Mouse (Mus musculus): ENCODE data around the gene Diaph3. TPM values are rescaled to one million over a fixed set of nuclear protein-coding genes. Genes with fewer than 3 reads are reported as not detected.

The Diaph3 gene
- 19.8 and 22.0 TPM in 2 replicates for polyA plus RNA-seq (2016; fragmentation: Nextera tagmentation; extraction: Ambion mirVana)

GRCm38 (mm10) chr14:87140963-87141486, at the start of gene Diaph3:
TSS of gene Diaph3 (minus strand) at chr14:87141235.
- H3K9me3 ChIP-seq (replicated peaks) = no peaks in the 10 kb centered on the region
- H3K27me3 ChIP-seq (replicated peaks) = no peaks in the 10 kb centered on the region
- H3K9ac ChIP-seq = peak within 1 kb of the TSS; percentile 93
- H3K27ac ChIP-seq = peak within 1 kb of the TSS; percentile 89
- H3K4me1 ChIP-seq = peaks cover 29% of the 10 kb centered on the region
- H3K4me3 ChIP-seq = peak within 1 kb of the TSS; percentile 91
- peaks cover 20% of the 10 kb centered on the region for H3K36me3 ChIP-seq
- under 1% methylated on average over 43 of the region's 43 CpGs for WGBS (ENCODE audit: insufficient replicate concordance)
- H3K4me2 ChIP-seq = peak within 1 kb of the TSS; percentile 76
- peak; percentile 98 for ATAC-seq

DNA sequence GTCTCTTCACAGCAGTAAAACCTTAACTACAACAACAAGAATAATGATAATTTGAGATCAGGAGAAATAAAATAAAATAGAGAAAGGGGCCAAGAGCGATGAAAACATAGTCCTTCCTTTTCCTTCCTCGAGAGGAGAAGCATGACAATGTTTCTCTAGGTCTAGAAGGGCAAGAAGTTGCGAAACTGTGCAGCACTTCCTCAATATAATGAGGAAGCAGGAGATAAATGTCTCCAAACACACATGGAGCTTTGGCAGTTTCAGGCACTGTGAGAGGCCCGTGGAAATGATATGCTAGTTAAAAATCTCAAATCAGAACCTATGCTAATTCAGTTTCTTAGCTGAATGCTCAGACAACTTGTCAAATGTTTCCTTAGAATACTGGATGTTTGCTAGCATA, 49.6 kb upstream of the Diaph3 start:
- H3K27me3 ChIP-seq (replicated peaks) = no peaks in the 10 kb centered on the region
- no peak overlapping the region for H3K4me2 ChIP-seq
- H3K27ac ChIP-seq = no peak overlapping the region
- H3K9ac ChIP-seq = no peak overlapping the region
- no peaks in the 10 kb centered on the region for H3K4me1 ChIP-seq
- no peak for ATAC-seq
- WGBS (ENCODE audit: insufficient replicate concordance) = 23% methylated on average over 4 of the region's 4 CpGs
- no peaks in the 10 kb centered on the region for H3K36me3 ChIP-seq
- H3K9me3 ChIP-seq (replicated peaks) = no peaks in the 10 kb centered on the region
- H3K4me3 ChIP-seq = no peak overlapping the region

DNA sequence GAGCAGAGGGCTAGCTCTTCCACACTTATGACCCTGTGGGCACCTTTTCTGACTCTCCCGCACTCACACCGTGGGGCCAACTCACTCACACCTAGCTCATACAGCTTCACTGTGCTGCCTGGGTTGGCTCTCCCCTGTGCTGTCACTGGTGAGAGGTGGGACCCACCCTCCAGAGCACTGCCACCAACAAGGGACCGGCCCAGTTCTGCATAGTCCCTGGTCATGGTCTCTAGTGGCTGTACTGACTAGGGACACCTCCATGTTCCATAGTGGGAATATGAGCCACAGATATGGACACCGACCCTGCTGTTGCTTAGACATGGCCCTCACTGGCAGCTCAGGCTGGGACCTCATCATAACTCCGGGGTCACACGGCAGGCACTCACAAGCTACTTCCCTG, 30.5 kb upstream of the Diaph3 start:
- no peak overlapping the region for H3K27ac ChIP-seq
- no peak for ATAC-seq

DNA sequence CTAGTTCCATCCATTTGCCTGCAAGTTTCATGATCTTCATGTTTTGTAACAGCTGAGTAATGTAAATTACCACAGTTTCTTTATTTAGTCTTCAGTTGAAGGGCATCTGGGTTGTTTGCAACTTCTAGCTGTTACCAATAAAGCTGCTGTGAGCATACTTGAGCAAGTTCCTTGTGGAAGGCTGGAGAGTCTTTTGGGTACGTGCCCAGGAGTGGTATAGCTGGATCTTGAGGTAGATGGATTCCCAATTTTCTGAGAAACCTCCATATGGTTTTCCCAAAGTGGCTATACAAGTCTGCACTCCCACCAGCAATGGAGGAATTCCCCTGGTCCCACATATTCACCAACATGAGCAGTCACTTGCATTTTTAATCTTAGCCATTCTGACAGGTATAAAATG, 28.1 kb upstream of the Diaph3 start:
- Histone ChIP-seq H3K36me3 (no peaks in the 10 kb centered on the region), H3K27ac (no peak overlapping the region), H3K27me3 (replicated peaks) (no peaks in the 10 kb centered on the region), H3K9me3 (replicated peaks) (no peaks in the 10 kb centered on the region), H3K4me3 (no peak overlapping the region), H3K9ac (no peak overlapping the region), H3K4me1 (no peaks in the 10 kb centered on the region), H3K4me2 (no peak overlapping the region)
- 60% methylated on average over 1 of the region's 1 CpGs for WGBS (ENCODE audit: insufficient replicate concordance)
- no peak for ATAC-seq

More for the DNA sequence above, 30.5 kb upstream of the Diaph3 start:
- H3K9me3 ChIP-seq (replicated peaks) = no peaks in the 10 kb centered on the region
- no peaks in the 10 kb centered on the region for H3K4me1 ChIP-seq
- no peak overlapping the region for H3K4me2 ChIP-seq
- 72% methylated on average over 6 of the region's 6 CpGs for WGBS (ENCODE audit: insufficient replicate concordance)
- H3K36me3 ChIP-seq = no peaks in the 10 kb centered on the region
- no peaks in the 10 kb centered on the region for H3K27me3 ChIP-seq (replicated peaks)
- no peak overlapping the region for H3K4me3 ChIP-seq
- no peak overlapping the region for H3K9ac ChIP-seq

- no peak for ATAC-seq
Measured at GRCm38 (mm10) chr14:87155621-87156238, 14.7 kb upstream of the Diaph3 start.

GRCm38 (mm10) chr14:87149684-87150083, 8.6 kb upstream of the Diaph3 start:
- no peak overlapping the region for H3K4me2 ChIP-seq
- H3K27ac ChIP-seq = no peak overlapping the region
- no peaks in the 10 kb centered on the region for H3K9me3 ChIP-seq (replicated peaks)
- 30% methylated on average over 6 of the region's 6 CpGs for WGBS (ENCODE audit: insufficient replicate concordance)
- H3K4me3 ChIP-seq = no peak overlapping the region
- peak; percentile 61 for ATAC-seq
- no peak overlapping the region for H3K9ac ChIP-seq
- no peaks in the 10 kb centered on the region for H3K27me3 ChIP-seq (replicated peaks)
- peaks cover 12% of the 10 kb centered on the region for H3K4me1 ChIP-seq
- no peaks in the 10 kb centered on the region for H3K36me3 ChIP-seq

More at GRCm38 (mm10) chr14:87155621-87156238, 14.7 kb upstream of the Diaph3 start:
- no peaks in the 10 kb centered on the region for H3K36me3 ChIP-seq
- no peak overlapping the region for H3K4me2 ChIP-seq
- no peaks in the 10 kb centered on the region for H3K4me1 ChIP-seq
- H3K27ac ChIP-seq = no peak overlapping the region
- no peaks in the 10 kb centered on the region for H3K9me3 ChIP-seq (replicated peaks)
- no peak overlapping the region for H3K9ac ChIP-seq
- H3K4me3 ChIP-seq = no peak overlapping the region
- H3K27me3 ChIP-seq (replicated peaks) = no peaks in the 10 kb centered on the region
- WGBS (ENCODE audit: insufficient replicate concordance) = 78% methylated on average over 9 of the region's 9 CpGs

DNA sequence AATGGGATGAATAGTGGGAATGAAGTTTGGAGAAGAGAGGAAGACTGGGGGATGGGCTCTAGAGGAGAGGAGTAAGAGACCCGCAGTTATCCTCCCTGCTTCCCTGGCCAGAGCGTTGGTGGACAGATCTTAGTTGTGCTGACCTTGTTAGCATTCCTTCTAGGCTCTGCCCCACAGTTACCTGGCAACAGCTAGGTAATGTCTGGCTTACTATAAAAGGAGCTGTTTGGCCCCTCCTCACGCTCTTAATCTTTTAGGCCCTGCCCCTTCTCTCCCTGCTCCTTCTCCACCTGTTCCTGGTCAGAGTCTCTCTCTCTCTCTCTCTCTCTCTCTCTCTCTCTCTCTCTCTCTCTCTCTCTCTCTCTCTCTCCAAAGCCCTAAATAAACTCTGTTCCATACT, 5.7 kb upstream of the Diaph3 start:
- no peak for ATAC-seq
- H3K9ac ChIP-seq = no peak overlapping the region
- H3K9me3 ChIP-seq (replicated peaks) = no peaks in the 10 kb centered on the region
- peaks cover 14% of the 10 kb centered on the region for H3K4me1 ChIP-seq
- no peaks in the 10 kb centered on the region for H3K27me3 ChIP-seq (replicated peaks)
- no peak overlapping the region for H3K27ac ChIP-seq
- H3K36me3 ChIP-seq = no peaks in the 10 kb centered on the region
- H3K4me3 ChIP-seq = no peak overlapping the region
- 59% methylated on average over 3 of the region's 3 CpGs for WGBS (ENCODE audit: insufficient replicate concordance)
- H3K4me2 ChIP-seq = no peak overlapping the region

- H3K4me2 ChIP-seq = no peak overlapping the region
- H3K4me3 ChIP-seq = no peak overlapping the region
- no peak overlapping the region for H3K9ac ChIP-seq
- H3K27ac ChIP-seq = no peak overlapping the region
- peaks cover 19% of the 10 kb centered on the region for H3K4me1 ChIP-seq
- 66% methylated on average over 3 of the region's 3 CpGs for WGBS (ENCODE audit: insufficient replicate concordance)
- H3K27me3 ChIP-seq (replicated peaks) = no peaks in the 10 kb centered on the region
- ATAC-seq = no peak
- H3K36me3 ChIP-seq = no peaks in the 10 kb centered on the region
- H3K9me3 ChIP-seq (replicated peaks) = no peaks in the 10 kb centered on the region
Measured at GRCm38 (mm10) chr14:87145351-87145750, 4.3 kb upstream of the Diaph3 start.

- H3K4me1 ChIP-seq = peaks cover 26% of the 10 kb centered on the region
- H3K4me3 ChIP-seq = peak overlapping the region; percentile 91
- H3K27me3 ChIP-seq (replicated peaks) = no peaks in the 10 kb centered on the region
- peak overlapping the region; percentile 63 for H3K9ac ChIP-seq
- 82% methylated on average over 11 of the region's 11 CpGs for WGBS (ENCODE audit: insufficient replicate concordance)
- peaks cover 20% of the 10 kb centered on the region for H3K36me3 ChIP-seq
- ATAC-seq = no peak
- peak overlapping the region; percentile 70 for H3K27ac ChIP-seq
- H3K9me3 ChIP-seq (replicated peaks) = no peaks in the 10 kb centered on the region
- peak overlapping the region; percentile 76 for H3K4me2 ChIP-seq
Measured at GRCm38 (mm10) chr14:87141777-87142176, 742 bp upstream of the Diaph3 start.

DNA sequence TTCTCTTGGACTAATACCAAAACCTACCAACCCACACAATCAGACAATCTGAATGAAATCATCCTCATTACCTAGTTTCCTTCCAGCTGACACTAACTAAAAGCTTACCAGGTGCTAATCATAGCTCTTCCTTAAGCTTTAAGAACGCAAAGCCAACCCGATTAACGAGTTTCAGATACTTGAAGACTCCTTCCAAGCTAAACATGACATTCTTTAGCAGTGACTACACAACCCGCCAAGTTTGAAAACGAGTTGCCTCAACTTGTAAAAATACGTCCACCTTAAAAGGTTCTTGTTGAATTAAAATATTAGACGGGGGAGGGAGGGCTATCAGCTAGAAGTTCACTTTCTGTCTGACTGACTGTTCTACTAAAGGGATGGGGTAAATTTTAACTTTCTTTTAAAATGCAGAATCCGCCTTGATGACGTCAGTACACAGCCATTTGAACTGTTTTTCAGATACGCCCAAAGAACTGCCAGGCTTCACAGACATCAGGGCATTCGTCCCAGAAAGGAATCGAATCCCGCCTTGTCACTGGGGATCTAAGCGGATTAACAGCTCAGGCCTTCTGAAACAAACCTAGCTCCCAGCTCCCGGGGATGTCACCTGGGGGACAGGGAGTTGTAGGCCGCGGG, 590 bp downstream of the Diaph3 start:
- Histone ChIP-seq H3K27ac (peak overlapping the region; percentile 89), H3K9ac (peak overlapping the region; percentile 93), H3K4me1 (peaks cover 29% of the 10 kb centered on the region), H3K9me3 (replicated peaks) (no peaks in the 10 kb centered on the region), H3K36me3 (peaks cover 20% of the 10 kb centered on the region), H3K4me3 (peak overlapping the region; percentile 91), H3K27me3 (replicated peaks) (no peaks in the 10 kb centered on the region), H3K4me2 (peak overlapping the region; percentile 76)
- 4% methylated on average over 17 of the region's 17 CpGs for WGBS (ENCODE audit: insufficient replicate concordance)
- ATAC-seq = peak; percentile 63

DNA sequence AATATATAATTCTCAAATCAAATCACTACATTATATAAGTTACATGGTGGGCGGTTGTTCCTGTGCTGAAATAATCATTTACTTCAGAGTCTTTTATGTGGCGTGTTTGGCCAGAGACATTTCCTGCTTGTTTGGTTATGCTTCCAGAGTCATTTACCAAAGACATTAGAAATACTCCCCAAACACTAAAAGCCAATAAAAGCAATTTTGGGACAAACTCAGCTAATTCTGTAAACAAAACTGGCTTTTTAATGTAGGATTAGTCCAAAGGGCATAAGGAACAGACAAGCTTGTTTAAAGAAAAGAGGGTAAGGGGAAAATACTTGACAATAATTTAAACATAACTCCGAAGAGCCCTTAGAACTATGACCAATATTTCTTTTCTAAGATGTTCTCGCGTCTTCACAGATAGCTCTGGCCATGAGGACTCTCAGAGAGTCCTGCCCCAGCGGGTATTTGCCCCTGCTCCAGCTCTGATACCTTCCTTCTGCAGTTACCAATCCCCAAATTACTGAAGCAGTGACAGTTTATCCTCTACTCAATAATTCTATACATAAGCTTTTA, 14.9 kb downstream of the Diaph3 start:
- no peak overlapping the region for H3K27ac ChIP-seq
- H3K9me3 ChIP-seq (replicated peaks) = no peaks in the 10 kb centered on the region
- ATAC-seq = no peak
- no peak overlapping the region for H3K4me3 ChIP-seq
- H3K36me3 ChIP-seq = peaks cover 25% of the 10 kb centered on the region
- WGBS (ENCODE audit: insufficient replicate concordance) = 84% methylated on average over 6 of the region's 6 CpGs
- no peaks in the 10 kb centered on the region for H3K27me3 ChIP-seq (replicated peaks)
- H3K4me1 ChIP-seq = 0 out of 2 replicates have a peak, but pooled peaks cover 3% of the 10 kb centered on the region
- no peak overlapping the region for H3K9ac ChIP-seq
- no peak overlapping the region for H3K4me2 ChIP-seq

- H3K27ac ChIP-seq = no peak overlapping the region
- H3K9me3 ChIP-seq (replicated peaks) = no peaks in the 10 kb centered on the region
- H3K36me3 ChIP-seq = peaks cover 25% of the 10 kb centered on the region
- no peaks in the 10 kb centered on the region for H3K27me3 ChIP-seq (replicated peaks)
- H3K4me3 ChIP-seq = no peak overlapping the region
- 67% methylated on average over 5 of the region's 5 CpGs for WGBS (ENCODE audit: insufficient replicate concordance)
- no peak overlapping the region for H3K4me2 ChIP-seq
- 0 out of 2 replicates have a peak, but pooled peaks cover 3% of the 10 kb centered on the region for H3K4me1 ChIP-seq
- H3K9ac ChIP-seq = no peak overlapping the region
- no peak for ATAC-seq
Measured at GRCm38 (mm10) chr14:87125492-87125891, 15.5 kb downstream of the Diaph3 start.
